Mouse (Mus musculus) hindbrain, embryonic 10.5 days (tissue): ENCODE results near the gene Ppfibp1. TPM values are rescaled to one million over a fixed set of nuclear protein-coding genes. Genes with fewer than 3 reads are reported as not detected.

Experiments used
- DNase-seq: peaks from one replicate; pipeline ENCODE4 v3.0.0-alpha.2; 2017; ENCODE audit warnings: low spot score
- H3K27ac ChIP-seq: fragments of 300-500 bp; sonication (generic); 2 replicates; pipeline ENCODE4 v1.5.1; 2016; ENCODE audit warnings: mild to moderate bottlenecking, moderate library complexity
- H3K27me3 ChIP-seq: fragments of 300-500 bp; sonication (generic); 2 replicates; pipeline ENCODE4 v1.6.1; 2016; ENCODE audit warnings: mild to moderate bottlenecking; ENCODE audit not compliant: poor library complexity, insufficient read depth, severe bottlenecking
- H3K36me3 ChIP-seq: fragments of 300-500 bp; sonication (generic); 2 replicates; pipeline ENCODE4 v1.6.1; 2016; ENCODE audit warnings: mild to moderate bottlenecking, moderate library complexity
- H3K4me1 ChIP-seq: fragments of 300-500 bp; sonication (generic); replicated peaks from 2 replicates; pipeline ENCODE4 v1.6.1; 2016; ENCODE audit warnings: mild to moderate bottlenecking
- H3K4me3 ChIP-seq: fragments of 300-500 bp; sonication (generic); 2 replicates; pipeline ENCODE4 v1.5.1; 2016; ENCODE audit warnings: mild to moderate bottlenecking, moderate library complexity
- H3K9me3 ChIP-seq: fragments of 300-500 bp; sonication (generic); 2 replicates; pipeline ENCODE4 v1.6.1; 2016; ENCODE audit warnings: mild to moderate bottlenecking, moderate library complexity
- WGBS: fragments of 180-500 bp; shearing (Covaris S2); methylation state at CpG from one replicate; pipeline ENCODE4 v1.1.7; 2016; 5-methylcytosine and 5-hydroxymethylcytosine counted together
- polyA plus RNA-seq: library from polyadenylated mRNA; unstranded; fragments of >200 nt; fragmentation: Nextera tagmentation; extraction: Ambion mirVana; gene quantifications from 2 replicates; pipeline ENCODE4 v1.2.1, GENCODE M21; 2016

Ppfibp1 gene
- polyA plus RNA-seq, 1 experiment from 2014 or later: 26.8 TPM

DNA sequence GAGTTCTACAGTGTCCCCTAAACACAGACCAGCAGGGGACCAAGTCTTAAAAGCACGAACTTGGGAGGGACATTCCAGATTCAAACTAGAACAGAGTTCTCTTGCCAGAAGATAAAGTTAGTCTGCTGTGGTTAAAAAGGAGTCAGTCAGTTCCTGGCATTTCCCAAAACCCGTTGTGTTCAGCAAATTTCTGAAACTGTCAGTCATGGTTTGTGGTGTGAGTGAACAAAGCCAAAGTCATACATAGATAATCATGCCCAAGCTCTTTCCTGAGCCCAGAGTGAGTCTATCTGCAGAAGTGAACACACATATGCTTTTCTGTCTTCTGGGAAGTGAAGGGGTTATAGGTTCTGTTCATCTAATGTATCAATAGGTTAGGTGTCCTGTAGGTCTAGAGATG, 20.5 kb downstream of the Ppfibp1 start:
- H3K9me3 ChIP-seq: no peaks in the 10 kb centered on the region
- H3K4me3 ChIP-seq: no peak overlapping the region
- no peak overlapping the region for H3K27ac ChIP-seq
- no peaks in the 10 kb centered on the region for H3K36me3 ChIP-seq
- DNase-seq: no peak
- WGBS: 77% methylated on average over 2 of the region's 2 CpGs
- H3K4me1 ChIP-seq: peaks cover 23% of the 10 kb centered on the region
- no peaks in the 10 kb centered on the region for H3K27me3 ChIP-seq

DNA sequence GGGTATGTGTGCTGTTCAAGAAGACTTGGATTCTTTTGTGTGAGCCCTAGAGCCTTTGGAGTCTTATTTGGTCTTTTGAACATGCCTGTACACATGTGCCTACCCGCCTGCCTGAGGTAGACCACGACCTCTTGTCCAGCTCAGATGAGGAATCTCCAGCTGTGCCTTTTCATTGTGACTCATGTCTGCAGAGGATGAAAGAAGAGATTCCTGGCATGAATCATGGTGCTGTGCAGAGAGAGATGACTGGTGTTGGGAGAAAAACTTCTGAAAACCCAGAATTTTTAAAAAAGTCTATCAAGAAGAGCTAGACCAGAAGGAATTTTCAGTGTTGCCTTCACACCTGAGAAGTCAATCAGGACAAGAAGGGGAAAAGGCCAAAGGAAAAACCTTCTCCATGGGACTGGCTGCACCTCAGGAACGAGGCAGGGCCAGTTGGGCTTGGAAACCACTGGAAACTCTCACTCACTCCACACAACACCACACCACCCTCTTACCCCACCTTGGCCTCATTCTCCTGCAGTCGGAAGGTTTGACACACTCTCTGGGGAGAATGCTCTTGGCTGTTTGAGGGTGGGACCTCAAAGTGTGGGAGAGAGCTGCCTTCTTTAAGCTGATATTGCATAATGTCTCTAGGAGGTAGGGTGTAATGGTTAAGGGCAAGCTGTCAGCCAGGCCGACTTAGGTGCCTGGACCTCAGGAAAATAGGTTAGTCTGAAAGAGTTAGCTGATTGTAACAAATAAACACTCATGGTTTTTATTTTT, 21.6 kb downstream of the Ppfibp1 start:
- no peaks in the 10 kb centered on the region for H3K36me3 ChIP-seq
- no peak for DNase-seq
- 86% methylated on average over 5 of the region's 5 CpGs for WGBS
- no peaks in the 10 kb centered on the region for H3K27me3 ChIP-seq
- H3K4me1 ChIP-seq: peaks cover 26% of the 10 kb centered on the region
- no peak overlapping the region for H3K4me3 ChIP-seq
- no peaks in the 10 kb centered on the region for H3K9me3 ChIP-seq
- H3K27ac ChIP-seq: no peak overlapping the region

DNA sequence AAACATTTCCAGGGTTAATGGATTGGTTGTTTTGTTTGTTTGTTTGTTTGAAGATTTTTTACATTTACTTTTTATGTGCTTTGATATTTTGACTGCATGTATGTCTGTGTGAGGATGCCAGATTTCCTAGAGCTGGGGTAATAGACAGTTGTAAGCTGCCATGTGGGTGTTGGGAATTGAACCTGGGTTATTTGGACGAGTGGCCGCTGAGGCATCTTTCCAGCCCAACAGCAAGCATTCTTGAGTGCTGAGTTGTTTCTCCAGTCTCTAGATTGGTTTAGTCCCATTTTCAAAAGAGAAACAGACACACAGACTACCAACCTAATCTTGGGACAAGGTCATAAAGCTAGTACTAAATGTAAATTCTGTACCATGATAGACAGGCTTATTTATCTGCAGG, 22.5 kb downstream of the Ppfibp1 start:
- Histone ChIP-seq H3K9me3 (no peaks in the 10 kb centered on the region), H3K36me3 (no peaks in the 10 kb centered on the region), H3K4me1 (peaks cover 26% of the 10 kb centered on the region), H3K27ac (no peak overlapping the region), H3K27me3 (no peaks in the 10 kb centered on the region), H3K4me3 (no peak overlapping the region)
- no peak for DNase-seq
- 88% methylated on average over 2 of the region's 2 CpGs for WGBS

DNA sequence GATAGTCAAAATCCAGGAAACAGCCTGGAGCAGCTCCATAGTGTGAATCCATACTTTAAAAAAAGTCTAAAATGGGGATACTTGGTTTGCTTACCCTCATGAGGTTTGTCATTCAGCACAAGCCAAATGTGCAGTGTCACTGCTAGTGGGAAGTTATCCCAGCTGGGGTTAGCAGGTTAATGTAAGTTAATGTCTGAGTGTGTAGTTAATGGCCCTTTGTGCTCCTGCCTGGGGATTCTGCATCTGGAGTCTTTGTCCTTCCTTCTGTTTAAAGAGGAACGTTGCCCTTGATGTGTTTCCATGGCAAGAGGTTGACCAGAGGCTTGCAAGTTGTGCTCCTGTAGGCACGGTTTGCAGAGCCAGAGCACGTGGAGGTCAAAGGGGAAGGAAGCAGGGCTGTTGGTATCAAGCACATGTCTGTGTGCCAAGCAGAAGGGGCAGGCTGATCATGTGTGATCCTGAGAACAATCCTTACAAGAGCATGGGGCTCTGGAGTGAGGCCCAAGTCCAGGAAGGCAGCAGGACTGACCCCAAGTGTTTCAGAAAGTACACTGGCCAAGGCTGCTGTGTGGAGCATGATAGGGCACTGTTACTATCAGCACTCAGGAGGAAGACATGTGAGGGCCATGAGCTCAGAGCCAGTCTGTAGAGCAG, 24.7 kb downstream of the Ppfibp1 start:
- Histone ChIP-seq H3K4me1 (peaks cover 26% of the 10 kb centered on the region), H3K27me3 (no peaks in the 10 kb centered on the region), H3K27ac (peak overlapping the region; percentile 54), H3K36me3 (no peaks in the 10 kb centered on the region), H3K4me3 (no peak overlapping the region), H3K9me3 (no peaks in the 10 kb centered on the region)
- 16% methylated on average over 3 of the region's 3 CpGs for WGBS
- DNase-seq: no peak

DNA sequence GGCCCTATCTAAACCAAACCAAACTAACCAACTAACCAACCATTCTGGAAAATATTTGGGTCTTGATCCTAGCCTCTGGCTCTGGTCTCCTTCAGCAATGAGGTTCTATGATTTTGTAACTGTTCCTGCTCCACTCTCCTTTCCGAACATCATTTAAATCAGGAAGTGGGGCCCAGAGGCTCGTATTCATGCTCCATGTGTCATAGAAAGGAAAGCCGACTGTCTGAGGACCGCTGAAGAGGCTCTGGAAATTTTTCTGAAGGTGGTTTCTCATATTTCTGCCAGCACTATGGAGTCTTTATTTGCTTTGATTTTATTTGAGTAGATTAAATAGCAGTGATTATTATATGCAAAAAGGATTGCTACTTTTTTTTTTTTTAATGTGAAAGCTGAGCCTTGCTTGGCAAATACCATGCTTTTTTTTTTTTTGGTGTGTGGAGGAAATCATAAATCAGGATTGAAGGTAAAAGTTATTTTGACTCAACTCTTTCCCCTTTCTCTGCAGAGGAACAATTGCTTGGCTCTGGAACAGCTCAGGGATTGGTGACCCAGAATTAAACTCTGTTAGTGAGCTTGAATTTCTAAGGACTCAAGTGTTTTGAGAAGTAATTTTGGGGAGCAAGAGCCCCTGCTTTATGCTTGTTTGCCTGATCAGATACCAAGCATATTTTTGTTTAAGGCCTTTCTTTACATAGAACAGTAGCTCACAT, 25.4 kb downstream of the Ppfibp1 start:
- Histone ChIP-seq H3K4me3 (no peak overlapping the region), H3K9me3 (no peaks in the 10 kb centered on the region), H3K4me1 (peaks cover 26% of the 10 kb centered on the region), H3K27me3 (no peaks in the 10 kb centered on the region), H3K27ac (peak overlapping the region; percentile 54; the same call in 1 of the 2 replicates), H3K36me3 (peaks cover 5% of the 10 kb centered on the region)
- DNase-seq: no peak
- WGBS: 72% methylated on average over 4 of the region's 4 CpGs

DNA sequence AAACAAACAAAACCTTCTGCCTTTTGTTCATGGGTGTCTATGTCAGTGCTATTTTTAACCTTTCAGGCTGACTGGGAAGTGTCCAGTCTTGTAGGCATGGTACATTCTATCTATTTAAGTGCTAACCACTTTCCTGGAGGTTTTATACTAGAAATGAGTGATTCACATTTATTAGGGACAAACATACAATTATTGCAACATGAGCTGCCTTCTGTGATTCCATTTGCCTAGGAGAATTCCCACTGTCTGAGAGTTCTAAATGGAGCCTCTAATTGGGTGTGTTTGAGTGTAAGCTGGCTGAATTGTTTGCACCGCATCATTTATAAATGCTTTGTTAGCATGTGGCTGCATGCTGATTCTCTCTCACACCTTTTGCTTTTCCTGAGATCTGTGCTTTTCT, 27.5 kb downstream of the Ppfibp1 start:
- Histone ChIP-seq H3K36me3 (peaks cover 5% of the 10 kb centered on the region), H3K4me3 (no peak overlapping the region), H3K27ac (no peak overlapping the region), H3K27me3 (no peaks in the 10 kb centered on the region), H3K9me3 (no peaks in the 10 kb centered on the region), H3K4me1 (peaks cover 26% of the 10 kb centered on the region)
- WGBS: 94% methylated on average over 1 of the region's 1 CpGs
- DNase-seq: no peak

DNA sequence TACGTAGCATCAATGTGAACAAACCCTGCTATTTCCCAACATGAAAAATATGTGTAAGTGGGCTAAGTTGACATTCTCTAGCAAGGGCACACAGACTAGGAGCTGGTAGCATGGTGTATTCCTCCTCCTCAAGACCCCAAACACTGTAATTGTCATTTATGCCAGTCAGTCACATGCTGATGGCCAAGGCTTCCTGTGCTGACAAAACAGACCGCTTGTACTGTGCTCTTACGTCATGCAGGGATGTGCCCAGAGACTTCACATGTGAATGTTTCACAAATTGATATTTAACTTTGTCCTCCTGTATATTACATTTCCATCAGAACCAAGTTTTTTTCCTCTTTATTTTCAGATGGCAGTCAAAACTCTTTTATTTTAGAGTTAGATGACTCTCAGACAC, 29.1 kb downstream of the Ppfibp1 start:
- no peak overlapping the region for H3K27ac ChIP-seq
- 92% methylated on average over 3 of the region's 3 CpGs for WGBS
- no peaks in the 10 kb centered on the region for H3K9me3 ChIP-seq
- no peak for DNase-seq
- H3K27me3 ChIP-seq: no peaks in the 10 kb centered on the region
- no peak overlapping the region for H3K4me3 ChIP-seq
- H3K4me1 ChIP-seq: peaks cover 14% of the 10 kb centered on the region
- H3K36me3 ChIP-seq: peaks cover 5% of the 10 kb centered on the region

DNA sequence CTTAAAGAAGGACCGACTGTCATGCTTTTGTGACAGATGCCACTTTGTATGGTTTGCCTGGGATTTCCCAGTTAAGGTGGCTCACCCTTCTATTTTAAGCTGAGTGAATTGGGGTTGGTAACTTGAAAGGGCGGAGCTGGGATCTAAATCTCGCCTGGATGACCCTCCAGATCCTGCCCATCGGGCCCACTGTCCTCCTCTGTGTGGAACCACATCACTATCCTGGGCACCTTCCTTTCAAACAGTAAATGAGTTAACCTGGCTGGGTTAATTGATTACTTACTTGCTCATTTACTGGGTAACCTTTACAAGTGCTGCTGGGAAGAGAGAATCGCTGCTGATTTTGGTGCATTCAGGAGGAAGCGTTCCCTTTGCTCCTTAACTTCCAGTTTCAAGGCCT, 30.1 kb downstream of the Ppfibp1 start:
- H3K4me1 ChIP-seq: peaks cover 5% of the 10 kb centered on the region
- H3K4me3 ChIP-seq: no peak overlapping the region
- no peak overlapping the region for H3K27ac ChIP-seq
- no peaks in the 10 kb centered on the region for H3K9me3 ChIP-seq
- 87% methylated on average over 6 of the region's 6 CpGs for WGBS
- peaks cover 5% of the 10 kb centered on the region for H3K36me3 ChIP-seq
- DNase-seq: no peak
- no peaks in the 10 kb centered on the region for H3K27me3 ChIP-seq

DNA sequence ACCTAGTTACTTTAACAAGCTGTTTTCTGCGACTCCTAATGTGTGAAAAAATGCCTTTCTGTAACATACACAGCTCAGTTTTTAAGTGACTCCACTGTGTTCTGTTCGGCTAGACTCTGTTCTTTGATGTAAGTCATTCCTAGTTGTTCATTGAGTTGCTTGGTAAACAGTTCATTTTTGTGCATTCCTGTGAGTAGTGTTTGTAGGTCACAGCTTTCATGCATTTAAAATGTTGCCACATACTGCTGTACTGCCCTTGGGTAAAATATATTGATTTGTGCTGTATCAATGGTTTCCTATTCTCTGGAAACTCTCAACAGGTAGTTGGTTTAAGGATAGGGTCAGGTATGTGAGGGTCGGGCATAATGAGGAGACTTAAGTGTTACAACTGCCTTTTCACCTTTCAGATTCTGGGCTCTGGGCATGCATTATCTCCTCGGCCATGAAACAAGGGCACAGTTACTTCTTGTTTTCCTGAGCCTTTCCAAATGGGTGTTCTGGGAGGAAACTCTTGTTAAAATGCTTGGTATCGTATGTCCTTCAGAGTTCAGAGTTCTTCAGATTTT, 38.2 kb downstream of the Ppfibp1 start:
- no peaks in the 10 kb centered on the region for H3K27me3 ChIP-seq
- peaks cover 26% of the 10 kb centered on the region for H3K4me1 ChIP-seq
- no peak overlapping the region for H3K27ac ChIP-seq
- no peak overlapping the region for H3K4me3 ChIP-seq
- WGBS: 77% methylated on average over 5 of the region's 5 CpGs
- no peaks in the 10 kb centered on the region for H3K9me3 ChIP-seq
- DNase-seq: no peak
- H3K36me3 ChIP-seq: no peaks in the 10 kb centered on the region

DNA sequence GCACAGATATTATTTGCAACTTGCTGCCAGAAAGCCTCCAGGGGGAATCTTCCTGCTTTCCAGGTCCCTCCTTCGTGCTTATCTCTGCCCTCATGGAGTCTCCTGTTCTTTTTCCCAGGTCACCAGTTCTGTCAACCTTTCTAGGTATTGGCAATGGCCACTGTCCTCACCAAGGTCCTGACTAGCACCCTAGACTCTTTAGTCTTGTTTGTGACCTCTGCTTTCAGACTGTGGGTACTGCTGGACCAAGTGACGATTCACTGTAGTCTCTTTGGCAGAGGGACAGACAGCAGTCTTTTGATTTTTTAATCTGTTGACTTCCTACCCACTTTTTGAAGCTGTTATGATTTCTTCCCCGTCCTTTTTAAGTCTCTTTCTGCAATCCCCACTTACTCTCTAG, 39.8 kb downstream of the Ppfibp1 start:
- DNase-seq: no peak
- Histone ChIP-seq H3K4me3 (no peak overlapping the region), H3K4me1 (peaks cover 29% of the 10 kb centered on the region), H3K36me3 (no peaks in the 10 kb centered on the region), H3K9me3 (no peaks in the 10 kb centered on the region), H3K27ac (no peak overlapping the region), H3K27me3 (no peaks in the 10 kb centered on the region)
- WGBS: 49% methylated on average over 3 of the region's 3 CpGs

DNA sequence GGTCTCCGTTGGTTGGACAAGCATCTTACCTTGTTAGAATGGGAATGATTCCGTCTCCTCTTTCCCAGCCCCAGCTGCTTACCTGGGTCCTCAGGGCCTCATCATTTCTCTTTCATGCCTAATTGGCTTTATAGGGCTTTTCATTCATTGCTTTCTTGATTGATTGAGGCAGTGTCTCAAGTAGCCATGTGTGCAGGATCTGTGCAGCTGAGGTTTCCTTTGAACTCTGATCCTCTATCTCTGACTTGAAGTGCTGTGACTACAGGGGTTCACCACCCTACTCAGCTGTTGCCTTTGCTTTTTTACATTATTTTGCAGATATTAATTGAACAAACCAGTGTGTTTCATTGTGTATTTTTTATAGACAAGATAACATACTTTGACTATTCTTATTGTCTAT, 40.7 kb downstream of the Ppfibp1 start:
- H3K4me3 ChIP-seq: no peak overlapping the region

DNA sequence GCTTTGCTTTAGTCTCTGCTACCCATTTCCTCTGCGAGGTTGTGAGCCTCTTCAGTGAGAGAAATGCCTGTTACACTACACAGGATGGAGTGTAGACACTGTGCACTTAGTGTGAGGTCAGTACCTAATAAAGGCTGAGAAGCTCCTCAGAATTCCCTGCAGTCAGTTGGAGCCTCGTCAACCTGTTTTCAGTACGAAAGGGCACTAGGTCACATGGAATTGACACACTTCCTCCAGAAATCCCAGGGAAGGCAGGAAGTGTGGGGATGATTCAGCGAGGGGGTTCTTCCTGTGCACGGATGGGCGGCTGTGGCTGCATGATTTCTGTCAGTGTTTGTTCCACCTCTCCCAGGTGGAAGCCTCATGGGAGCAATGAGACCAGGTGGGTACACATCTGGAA, 44.8 kb downstream of the Ppfibp1 start:
- WGBS: 65% methylated on average over 6 of the region's 6 CpGs
- Histone ChIP-seq H3K4me3 (no peak overlapping the region), H3K4me1 (peaks cover 17% of the 10 kb centered on the region), H3K9me3 (no peaks in the 10 kb centered on the region), H3K27me3 (no peaks in the 10 kb centered on the region), H3K36me3 (no peaks in the 10 kb centered on the region), H3K27ac (0 out of 2 replicates have a peak overlapping the region, but pooled peaks have one; percentile 29)
- no peak for DNase-seq

More for the DNA sequence above, 40.7 kb downstream of the Ppfibp1 start:
- 72% methylated on average over 2 of the region's 2 CpGs for WGBS
- 0 out of 2 replicates have a peak overlapping the region, but pooled peaks have one; percentile 8 for H3K27ac ChIP-seq
- DNase-seq: no peak
- H3K9me3 ChIP-seq: no peaks in the 10 kb centered on the region
- H3K27me3 ChIP-seq: no peaks in the 10 kb centered on the region
- peaks cover 30% of the 10 kb centered on the region for H3K4me1 ChIP-seq
- no peaks in the 10 kb centered on the region for H3K36me3 ChIP-seq

DNA sequence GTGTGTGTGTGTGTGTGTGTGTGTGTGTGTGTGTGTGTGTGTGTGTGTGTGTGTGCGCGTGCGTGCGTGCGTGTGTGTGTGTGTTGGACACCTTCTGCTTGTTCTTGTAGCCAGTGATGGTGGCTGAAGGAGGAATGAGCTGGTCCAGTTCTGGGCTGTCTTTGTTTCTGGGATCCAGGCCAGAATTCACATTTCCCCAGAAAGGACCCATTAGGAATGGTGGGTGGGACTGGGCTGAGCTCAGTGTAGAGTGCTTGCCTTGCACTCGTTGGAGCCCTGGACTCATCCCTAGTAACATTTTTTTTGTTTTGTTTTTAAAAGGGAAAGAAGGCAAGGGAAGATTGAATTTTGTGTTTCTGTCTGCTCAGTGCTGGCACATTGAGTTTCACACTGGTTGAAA, 47.7 kb downstream of the Ppfibp1 start:
- H3K27me3 ChIP-seq: no peaks in the 10 kb centered on the region
- DNase-seq: no peak
- peaks cover 11% of the 10 kb centered on the region for H3K36me3 ChIP-seq
- no peak overlapping the region for H3K4me3 ChIP-seq
- peaks cover 4% of the 10 kb centered on the region; the same call in 1 of the 2 replicates for H3K4me1 ChIP-seq
- WGBS: 76% methylated on average over 6 of the region's 6 CpGs
- H3K27ac ChIP-seq: no peak overlapping the region
- no peaks in the 10 kb centered on the region for H3K9me3 ChIP-seq
